Mouse (Mus musculus): ENCODE results near the gene 9130230L23Rik.
"Not testable (repeated sequence)": the region's sequence is repeated elsewhere in the genome, so short reads cannot be mapped to it uniquely, and the experiment has no call there.

The 9130230L23Rik gene

DNA sequence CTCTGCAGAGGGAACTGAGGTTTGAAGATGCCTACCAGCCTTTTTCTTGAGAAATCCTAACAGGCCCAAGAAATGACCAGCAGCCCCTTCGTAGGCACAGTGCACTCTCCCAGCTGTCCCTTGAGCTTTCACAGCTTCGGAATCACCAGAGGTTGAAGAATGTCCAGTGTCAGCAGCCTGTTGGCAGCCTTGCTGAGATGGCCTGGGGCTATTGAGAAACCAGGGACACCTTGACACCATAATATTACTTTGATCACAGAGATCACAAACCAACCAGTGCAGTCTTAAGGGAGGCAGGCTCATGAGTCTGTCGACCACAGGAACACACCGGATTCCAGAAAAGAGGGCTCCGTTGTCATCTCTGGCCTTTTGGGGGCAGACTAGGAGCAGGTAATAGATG is 2.9 kb downstream of the 9130230L23Rik start:
- DNase-seq = no peak

DNA sequence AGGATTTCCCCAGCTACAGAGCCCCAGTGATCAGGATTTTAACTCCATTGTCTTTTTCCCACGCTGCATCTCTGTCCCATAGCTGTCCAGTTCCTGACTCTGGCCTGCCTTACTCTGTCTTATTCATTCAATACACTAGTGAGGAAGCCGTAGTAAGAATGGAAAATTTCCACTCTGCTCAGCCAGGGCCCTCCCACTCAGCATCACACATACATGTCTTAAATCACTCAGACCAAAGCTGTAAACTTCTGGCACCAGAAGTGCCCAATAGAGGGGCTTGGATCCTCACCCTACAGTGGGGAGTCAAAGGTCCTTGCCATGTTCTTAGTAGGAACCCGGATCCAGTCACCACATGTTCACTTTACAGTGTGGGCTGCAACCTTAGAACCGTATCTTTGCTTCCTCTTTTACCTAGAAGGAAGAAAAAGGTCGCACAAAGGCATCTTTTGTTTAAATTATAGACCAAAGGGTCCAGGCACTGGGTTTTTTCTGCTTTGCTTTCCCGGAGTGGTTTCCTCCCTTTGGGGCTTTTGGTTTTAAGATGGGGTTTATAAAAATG is 3.4 kb downstream of the 9130230L23Rik start:
- DNase-seq = no peak

DNA sequence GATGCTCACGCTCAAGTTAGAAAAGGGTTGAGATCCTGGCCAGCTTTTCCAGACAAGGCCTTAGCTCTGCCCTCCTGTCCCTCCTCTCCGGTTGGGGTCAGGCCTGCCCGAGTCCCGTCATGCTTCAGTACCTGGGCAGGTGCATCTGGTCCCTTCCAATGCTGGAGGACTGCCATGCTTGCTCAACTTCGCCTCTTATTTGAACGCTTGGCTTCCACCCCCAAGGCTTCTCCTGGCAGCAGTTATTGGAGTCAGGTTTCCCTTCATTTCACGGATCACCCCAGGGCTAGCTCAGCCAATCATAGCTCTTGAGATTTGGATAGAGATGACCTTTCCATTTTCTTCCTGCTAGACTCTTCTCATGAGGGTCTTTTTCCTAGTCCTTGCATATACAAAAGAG is 4.0 kb downstream of the 9130230L23Rik start:
- no peak for DNase-seq

DNA sequence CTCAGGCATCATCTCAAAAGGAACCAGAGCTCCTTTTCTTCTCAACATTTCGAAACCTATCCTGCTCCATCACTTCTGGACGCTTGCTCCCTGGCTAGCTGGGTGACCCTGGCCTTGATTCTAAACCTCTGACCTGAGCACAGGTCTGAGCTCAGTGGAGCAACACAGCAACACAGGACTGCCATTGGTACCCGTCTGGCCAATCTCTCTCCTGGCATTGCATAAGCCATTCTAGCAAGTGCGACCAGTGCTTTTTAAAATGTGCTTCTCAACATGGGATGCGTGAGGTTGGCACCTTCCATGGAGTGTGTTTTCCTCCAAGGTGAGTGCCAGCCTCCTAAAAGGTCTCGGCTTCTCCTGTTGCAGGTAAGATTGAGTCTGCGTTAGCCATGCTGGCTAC is 5.0 kb downstream of the 9130230L23Rik start:
- no peak for DNase-seq

DNA sequence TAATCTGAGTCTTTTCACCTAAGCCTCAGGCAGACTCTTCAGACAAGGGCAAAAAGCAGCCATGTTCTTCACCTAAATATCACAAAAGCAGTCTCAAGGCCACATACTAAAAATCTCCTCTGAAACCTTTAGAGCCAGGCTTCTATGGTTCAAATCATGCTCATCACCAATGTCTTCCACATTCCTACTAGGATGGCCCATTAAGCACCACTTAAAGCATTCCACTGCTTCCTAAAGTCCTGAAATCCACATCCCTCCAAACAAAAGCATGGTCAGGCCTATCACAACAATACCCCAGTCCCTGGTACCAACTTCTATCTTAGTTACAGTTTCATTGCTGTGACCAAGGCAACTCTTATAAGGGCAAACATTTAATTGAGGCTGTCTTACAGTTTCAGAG is 6.3 kb downstream of the 9130230L23Rik start:
- DNase-seq = no peak

DNA sequence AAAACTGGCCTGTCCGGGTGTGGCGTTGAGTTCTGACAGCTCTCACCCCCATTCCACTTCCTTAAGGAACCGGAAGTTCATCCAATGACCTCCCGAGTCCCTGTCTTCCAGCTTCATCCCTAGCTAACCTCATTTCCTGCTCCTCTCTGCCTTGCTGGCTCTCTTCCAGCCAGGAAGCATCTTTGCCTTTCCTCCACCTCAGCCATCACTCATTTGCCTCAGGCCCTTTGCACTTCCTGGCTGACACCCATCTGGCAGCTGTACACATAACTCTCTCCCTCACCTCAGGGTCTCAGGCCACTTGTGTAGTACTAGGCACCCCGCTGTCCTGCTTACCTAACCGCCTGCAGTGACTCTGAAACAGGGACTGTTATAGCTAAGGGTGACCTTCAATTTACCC is 9.4 kb downstream of the 9130230L23Rik start:
- no peak for DNase-seq

DNA sequence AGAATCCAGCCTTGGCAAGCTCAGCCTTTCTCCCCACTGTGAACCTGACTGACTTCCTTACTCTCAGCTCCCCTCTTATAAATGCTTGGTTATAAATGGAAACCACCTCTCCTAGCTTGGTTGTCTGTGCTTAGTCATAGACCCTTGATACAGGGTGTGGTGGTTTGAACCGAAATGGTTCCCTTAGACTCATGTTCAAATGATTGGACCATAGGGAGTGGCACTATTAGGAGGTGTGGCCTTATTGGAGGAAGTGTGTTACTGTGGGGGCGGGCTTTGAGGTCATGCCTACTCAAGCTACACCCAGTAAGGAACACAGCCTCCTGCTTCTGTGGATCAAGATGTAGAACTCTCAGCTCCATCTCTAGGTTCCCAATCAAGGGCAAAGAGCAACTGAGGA is 12.9 kb downstream of the 9130230L23Rik start:
- DNase-seq = no peak

DNA sequence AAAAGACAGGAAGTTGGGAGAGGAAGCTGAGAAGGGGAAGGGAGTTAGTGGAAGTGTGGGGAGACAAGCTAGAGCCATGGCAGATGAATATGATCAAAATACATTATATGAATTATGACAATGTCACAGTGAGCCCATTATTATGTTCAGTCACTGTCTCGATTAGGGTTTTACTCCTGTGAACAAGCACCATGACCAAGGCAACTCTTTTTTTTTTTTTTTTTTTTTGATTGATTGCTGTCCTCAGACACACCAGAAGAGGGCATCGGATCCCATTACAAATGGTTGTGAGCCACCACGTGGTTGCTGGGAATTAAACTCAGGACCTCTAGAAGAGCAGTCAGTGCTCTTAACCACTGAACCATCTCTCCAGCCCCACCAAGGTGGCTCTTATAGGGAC is 17.1 kb downstream of the 9130230L23Rik start:
- DNase-seq = not testable (repeated sequence)

DNA sequence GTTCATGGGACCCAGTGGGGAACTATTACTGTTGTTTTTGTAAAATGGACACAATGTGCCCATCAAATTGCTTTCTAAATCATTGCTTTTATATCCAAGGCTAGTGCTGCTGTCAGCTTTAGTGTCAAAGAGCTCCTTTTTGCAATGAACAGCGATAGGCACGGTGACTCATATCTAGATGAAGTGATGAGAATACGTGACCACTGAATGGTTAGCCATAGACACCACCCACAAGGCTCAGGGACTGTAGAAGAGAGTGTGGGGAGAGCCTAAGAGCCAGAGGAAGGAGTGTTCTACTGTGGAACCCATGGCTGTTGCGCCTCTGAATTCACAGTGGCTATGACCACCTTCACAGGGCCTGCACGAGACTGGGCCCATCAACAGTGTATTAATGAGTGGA is 17.7 kb downstream of the 9130230L23Rik start:
- no peak for DNase-seq

DNA sequence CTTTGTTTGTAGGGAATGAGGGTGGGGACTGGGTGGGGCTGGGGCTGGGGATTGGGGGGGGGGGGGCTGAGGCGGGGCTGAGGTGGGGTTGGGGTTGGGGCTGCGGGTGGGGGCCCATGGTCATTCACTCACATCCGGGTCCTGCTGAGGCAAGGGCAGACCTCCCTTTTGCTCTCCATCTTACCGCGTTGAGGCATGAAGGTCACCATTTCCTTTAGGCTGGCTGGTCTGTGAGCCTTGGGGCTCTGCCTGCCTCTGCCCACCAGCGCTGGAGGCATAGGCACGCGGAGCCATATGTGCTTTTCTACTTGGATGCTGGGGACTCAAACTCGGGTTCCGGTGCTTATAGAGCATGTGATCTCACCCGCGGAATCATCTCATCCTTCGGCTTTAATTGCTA is 28.4 kb downstream of the 9130230L23Rik start:
- no peak for DNase-seq

DNA sequence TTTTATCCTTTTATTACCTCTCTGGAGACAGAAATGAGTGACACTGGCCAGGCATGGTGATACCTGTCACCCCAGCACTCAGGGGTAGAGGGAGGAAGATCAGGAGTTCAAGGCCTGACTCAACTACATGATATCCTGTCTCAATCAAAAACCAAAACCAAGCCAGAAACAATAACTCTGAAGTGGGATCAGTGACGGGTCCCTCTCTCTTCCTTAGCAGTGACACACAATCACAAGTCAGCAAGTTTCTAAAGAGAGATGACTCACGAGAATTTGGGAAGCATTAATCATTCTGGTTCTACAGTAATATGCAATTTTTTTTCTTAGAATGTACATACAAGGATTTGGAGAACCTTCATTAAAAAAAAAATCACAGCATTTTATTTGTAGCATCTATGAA is 30.9 kb downstream of the 9130230L23Rik start:
- DNase-seq = no peak

DNA sequence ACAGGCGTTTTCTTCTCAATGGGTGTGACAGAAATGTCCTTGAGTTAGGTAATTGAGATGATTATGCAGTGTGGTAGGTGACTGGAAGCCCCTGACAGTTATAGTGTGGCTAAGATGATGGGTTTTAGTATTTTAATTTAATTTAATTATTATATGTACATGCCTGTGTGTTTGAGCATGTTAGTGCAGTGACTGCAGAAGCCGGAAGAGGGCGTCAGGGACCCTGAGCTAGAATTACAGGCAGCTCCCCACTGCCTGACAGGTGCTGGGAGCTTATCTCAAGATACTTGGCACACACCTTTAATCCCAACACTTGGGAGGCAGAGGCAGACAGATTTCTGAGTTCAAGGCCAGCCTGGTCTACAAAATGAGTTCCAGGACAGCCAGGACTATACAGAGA is 36.1 kb downstream of the 9130230L23Rik start:
- DNase-seq = no peak

DNA sequence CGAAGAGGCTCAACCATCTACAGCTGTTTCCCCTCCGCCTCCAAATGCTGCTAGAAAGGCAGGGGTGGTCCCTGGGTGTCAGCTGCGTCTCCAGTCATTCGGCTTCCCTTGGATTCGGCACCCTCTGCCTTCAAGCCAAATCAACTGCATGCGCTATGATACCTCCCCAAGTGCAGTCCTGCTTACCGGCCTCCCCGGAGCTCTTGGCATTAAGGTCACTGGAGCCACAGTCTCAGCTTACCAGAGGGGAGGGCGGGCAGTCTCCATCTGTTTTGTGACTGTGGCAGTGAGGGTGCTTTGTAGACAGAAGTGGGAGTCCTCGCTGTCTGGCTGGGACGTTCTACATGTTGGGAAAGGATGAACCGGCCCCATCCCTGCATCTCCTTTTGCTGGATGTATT is 37.0 kb downstream of the 9130230L23Rik start:
- DNase-seq = no peak

DNA sequence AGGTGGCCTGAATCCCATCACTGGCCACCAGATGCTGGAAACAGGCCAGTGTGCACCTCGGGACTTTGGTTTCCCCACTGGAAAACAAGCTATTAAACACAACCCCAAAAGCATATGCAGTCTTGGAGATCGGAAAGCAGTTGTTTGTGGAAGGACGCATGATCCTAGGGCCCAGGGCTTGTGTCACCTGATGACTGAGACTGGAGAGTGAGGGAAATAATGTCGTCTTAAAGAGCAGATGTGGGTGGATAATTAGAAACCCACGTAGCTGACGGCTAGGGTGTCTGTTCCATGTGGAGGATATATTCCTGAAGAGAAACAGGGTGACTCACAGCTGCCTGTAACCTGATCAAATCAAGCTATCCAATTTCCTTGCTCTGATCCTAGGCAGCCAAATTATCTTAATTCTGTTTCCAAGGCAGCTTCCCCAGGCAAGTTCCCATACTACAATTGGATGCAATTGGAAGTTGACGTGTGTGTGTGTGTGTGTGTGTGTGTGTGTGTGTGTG is 38.3 kb downstream of the 9130230L23Rik start:
- DNase-seq = no peak

DNA sequence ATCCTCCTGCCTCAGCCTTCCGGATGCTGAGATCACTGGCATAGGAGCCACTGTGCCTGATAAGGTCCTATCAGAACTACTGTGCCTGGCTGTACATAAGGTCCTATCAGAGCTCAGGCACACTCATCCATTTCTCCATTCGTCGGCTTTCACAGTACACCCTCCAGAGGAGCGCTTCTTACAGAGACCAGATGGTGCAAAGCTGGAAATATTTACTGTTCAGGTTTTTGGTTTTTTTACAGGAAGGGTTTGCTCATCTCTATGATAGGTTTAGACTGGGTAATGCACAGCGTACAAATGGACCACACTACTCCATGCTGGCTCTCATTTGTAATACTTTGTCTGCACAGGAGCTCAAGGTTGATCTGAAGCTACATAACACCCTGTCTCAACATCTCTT is 40.8 kb downstream of the 9130230L23Rik start:
- no peak for DNase-seq

DNA sequence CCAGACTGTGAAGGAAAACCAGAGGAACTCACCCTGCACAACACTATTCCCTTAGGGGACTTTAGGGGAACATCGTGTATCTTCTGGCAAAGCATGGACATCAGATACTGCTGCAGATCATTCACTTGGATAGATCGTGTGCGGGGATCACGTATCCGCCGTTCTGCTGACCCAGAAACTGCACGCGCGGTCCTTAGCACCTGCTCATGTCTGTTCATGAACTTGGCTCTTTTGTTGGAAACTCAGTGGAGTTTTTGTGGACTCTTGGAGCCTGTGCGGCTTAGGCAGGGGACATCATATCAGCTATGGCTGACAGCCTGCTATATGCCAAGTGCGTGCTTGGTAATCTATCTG is 43.5 kb downstream of the 9130230L23Rik start:
- DNase-seq = no peak

DNA sequence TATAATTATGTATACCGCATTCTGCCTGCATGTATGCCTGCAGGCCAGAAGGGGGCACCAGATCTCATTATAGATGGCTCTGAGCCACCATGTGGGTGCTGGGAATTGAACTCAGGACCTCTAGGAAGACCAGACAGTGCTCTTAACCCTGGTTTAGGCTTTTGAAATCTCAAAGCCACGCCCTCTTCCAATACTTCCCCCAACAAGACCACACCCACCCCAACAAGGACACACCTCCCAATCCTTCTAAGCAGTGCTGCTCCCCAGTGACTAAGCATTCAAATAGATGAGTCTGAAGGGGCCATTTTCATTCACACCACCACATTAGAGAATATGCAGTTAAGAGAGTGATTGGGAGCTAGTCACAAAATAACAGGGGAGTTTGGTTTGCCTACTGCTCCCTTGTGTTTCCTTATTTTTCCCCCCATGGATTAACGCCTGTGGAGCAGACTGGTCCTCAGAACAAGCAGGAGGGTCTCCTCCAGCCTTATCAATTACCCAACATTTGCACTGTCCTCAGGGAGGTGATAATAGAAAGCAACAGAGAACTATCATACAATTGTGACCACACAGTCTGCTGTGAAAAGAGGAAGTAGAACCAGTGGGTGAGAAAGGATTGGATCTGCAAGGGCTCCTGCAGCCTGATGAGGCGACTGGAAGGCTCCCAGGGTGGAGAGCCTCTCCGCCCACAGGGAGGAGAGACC is 44.0 kb downstream of the 9130230L23Rik start:
- DNase-seq = no peak

DNA sequence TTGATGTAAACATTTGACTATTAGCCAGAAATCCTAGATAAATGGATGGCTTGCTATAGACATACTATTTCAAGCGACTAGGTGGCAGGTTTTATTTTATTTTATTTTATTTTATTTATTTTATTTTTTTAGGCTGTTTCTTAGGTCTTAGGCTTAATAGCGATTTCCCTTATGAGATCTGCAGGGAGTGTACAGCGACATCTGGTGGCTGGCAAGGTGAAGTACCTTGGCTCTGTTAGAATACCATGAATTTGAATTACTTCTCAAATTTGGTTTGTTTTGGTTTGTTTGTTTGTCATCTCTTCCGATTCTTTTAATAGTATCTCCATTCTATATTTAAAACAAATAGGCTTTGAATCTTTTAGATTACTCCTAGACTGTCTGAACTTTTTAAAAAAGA is 45.5 kb downstream of the 9130230L23Rik start:
- no peak for DNase-seq

DNA sequence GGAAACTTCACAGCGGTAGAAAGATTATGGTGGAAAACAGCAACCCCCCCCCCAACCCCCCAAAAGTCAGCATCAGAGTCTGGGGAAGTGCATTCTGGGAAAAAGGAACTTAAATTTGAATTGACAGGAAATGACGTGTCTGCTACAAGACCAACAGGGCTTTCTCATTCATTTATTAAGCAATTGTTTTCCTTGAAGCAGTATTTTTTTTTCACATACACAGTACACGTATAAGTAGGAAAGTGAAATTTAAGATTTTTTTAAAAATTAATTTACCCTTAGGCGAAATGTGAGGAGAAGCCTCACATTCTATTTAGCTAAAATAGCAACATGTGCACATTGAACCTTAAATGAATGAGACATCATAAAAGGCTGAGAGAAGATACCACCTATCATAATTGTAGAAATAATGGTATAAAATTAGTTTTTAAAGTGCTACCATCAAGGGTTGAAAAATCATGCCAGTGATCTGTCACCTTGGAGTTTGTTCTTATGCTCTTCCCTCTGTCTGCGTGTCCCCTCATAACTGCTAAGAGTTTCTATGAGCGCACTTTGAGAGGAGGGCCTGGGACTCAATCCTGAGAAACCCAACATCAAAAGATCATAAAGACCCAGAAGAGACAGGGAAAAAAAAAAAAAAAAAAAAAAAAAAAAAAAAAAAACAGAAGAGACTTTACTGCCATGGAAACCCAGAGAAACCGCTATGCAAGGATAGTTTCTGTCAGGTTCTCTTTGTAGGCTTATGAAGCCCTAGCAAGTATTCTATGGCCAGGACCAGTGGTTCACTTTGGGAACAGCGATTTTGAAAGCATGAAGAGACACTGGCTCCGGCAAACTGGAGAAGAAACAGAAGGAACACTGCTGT is 47.7 kb downstream of the 9130230L23Rik start:
- DNase-seq = no peak

DNA sequence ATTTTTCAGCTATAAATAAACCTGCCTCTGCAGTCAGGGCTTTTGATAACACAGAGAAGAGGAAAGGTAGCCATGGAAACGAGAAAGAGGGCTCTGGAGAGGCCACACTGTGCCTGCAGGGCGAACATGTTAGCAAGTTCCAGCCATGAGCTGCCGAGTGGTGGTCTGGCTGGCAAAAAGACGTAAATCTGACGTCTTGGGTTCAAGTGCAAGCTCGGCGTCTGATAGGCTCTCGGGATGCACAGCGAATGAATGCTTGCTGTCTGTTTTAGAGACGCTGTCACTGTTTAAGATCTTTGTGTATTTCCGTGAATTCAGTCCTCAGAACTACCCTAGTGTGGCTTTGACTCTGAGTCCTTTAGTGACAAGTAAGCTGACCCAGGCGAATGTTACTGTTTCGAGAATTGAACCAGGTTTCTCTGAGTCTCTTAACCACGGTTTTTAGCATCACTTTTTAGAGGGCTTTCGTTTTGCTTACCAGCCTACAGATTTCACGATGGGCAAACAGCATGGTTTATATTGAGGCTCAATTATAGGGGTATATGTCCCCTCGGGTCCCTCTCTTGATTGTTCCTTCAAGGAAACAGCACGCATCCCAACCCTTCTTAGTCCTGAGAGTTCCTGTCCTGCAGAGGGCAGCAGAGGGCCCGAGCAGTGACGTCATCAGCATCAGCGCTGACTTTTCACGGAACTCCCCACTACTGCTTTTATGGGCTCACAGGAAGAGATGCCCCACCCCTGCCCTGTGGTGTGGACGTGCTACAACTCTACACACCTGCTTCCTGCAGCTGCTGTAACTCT is 48.5 kb downstream of the 9130230L23Rik start:
- DNase-seq = peak; percentile 70

DNA sequence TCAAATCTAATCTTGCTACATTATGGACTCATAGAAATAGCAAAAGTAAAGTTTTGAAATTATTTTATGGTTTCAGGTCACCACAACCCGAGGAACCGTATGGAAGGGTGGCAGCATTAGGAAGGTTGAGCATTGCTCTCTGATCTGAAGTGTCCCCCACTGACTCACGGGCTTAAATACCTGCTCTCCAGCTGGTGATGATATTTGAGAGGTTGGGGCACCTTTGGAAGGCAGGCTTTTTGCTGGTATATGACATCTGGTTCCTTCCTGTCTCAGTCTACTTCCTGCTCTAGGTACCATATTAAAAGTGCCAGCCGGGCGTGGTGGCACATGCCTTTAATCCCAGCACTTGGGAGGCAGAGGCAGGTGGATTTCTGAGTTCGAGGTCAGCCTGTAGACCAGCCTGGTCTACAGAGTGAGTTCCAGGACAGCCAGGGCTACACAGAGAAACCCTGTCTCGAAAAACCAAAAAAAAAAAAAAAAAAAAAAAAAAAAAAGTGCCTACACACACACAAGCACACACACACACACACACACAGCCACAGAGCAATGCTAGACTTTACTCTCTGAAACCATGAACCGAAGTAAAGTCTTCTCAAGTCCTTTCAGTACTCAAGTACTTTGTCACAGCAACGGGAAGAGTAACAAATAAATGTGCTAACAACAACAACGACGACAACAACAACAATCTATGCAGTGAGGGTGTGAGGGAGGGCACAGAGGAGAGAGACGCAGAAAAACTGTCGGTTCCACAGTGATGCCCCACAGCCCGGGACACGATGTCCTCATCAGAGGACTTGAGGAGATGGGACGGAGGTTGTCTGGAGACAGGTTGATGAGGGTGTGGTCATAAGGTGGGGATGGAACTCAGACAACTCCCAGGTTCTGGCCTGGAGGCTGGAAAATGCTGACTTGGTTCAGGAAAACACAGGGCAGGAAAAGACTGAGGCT is 49.7 kb downstream of the 9130230L23Rik start:
- DNase-seq = no peak

DNA sequence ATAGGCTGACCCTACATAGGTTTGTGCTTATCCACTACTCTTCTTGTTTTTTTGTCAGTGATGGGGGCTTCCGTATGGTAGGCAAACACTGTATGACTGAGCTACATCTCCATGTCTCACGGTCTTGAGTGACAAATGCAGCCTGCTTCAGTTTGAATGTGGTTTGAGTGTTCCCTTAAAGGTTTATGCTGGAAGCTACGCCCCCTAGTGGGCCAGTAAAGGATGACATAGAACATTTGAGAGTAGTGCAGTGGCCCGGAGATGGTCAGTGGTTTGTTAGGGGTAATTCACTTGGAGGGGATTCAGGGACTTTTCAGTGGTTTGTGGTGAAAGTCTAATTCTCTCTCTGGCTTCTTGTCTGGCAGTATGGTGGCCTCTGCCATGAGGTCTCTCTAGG is 52.6 kb downstream of the 9130230L23Rik start:
- no peak for DNase-seq

Measured in right cerebral cortex, postnatal 25 days (tissue).